Mouse (Mus musculus) lung, postnatal 4 days (tissue): ENCODE measurements at regions not wholly inside any gene's neighbourhood (a gene's known extent, or its start where the extent isn't known, plus 50 kb on each side); places are given as distances from the start of the nearest gene placed in this dataset.
"Not testable (repeated sequence)": the region's sequence is repeated elsewhere in the genome, so short reads cannot be mapped to it uniquely, and the experiment has no call there.

Source experiments
- DNase-seq, 2 experiments: peaks; one replicate each; pipeline ENCODE4 v3.0.0; 2021

DNA sequence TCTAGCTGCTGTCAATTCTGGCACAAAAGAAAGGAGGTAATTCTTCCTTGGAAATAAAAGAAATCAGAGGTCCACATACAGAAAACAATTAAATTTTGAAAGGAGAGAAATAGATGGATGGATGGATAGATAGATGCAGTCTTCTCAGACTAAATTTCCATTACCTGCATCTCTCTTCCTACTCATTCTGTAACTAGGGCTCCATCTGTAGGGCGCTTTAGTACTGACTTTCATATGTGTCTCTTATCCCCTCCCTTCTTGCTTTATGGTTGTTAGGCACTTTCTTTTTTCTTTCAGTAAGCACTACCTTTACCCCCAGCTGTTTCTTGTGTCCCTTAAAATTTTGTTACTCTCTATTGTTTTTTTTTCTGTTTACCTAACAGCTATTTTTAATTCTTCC, 72.9 kb upstream of the Olfr1324 start:
- DNase-seq: no peak

DNA sequence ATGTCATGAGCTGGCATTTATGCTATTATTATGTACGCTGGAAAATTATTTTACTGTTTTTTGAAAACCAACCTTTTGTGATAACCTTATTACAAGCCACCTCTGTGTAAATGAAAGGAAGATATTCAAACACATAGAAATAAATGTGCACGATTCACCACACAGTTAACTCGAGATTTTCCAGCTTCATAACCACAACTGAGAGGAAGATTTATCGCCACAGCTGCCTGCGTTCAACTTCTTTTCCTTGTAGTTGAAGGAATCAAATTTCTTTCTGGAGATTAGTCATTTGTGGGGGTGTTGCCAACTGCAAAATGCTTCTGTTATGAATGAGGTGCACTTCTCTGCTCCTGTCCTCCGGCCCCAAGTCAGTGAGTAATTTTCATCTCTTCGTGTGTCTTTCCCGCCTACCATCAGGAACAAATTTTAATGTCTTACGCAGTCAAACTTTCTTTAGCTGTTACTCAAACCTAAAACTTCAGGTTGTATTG, 62.2 kb upstream of the Olfr1324 start:
- not testable (repeated sequence) for DNase-seq
